In the genomic region with DNA sequence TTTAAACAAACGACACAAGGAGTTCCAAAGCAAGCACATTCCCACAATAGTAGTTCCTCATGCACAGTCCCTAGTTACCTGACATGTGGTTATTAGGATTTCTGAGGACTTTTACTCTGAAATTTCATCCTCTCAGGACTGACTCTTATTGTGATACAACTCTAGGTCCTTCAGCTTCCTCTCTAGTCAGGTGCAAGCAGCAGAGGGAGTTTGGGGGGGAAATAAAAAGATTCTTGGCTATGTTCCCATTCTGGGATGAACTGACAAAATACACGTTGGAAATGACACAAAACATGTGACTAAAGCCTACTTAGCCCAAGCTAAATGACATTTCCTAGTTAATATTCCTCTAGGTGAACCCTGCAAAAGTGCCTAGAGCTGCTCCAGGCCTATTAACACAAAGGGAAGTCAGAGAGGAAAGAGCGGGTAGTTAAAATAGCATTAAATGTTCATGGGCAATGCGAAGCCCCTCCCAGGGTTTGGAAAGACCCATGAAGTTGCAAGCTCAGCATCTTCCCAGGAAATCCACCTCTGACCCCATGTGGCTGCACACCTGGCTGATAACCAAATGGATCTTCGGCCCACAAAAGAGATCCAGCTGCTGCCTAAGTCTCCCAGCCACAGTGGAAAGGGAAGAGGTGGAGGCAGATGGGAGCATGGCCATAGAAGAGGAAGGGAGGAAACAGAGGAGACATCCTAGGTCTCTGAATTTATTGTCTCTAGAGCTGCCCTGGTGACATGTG, we compare ENCODE assay signal across 9 mouse cellular contexts. TPM values are rescaled to one million over a fixed set of nuclear protein-coding genes. Genes with fewer than 3 reads are reported as not detected.
A peak's percentile ranks its signal among the peaks of the same experiment; 100 is the strongest.
DNase-seq lines count a peak whose midpoint lies in the region; ATAC-seq lines count a peak whose summit lies in the region.
"Had no signal": no experiment of that assay in that cellular context is flagged by ENCODE, and none has a peak within 500 bp of the region (broad histone marks: within the 10 kb centered on the region; RNA-seq: fewer than 3 reads in every experiment).

No protein-coding gene starts in this region.

- H3K27ac ChIP-seq in heart, embryonic 13.5 days (replicated peaks), result peak overlapping the region; percentile 63
- H3K27ac ChIP-seq in heart, embryonic 10.5 days, result no peak overlapping the region
- H3K27ac ChIP-seq in embryonic facial prominence, embryonic 14.5 days (replicated peaks; ENCODE audit: low read depth, low read length), result peak overlapping the region; percentile 30
- H3K27ac ChIP-seq: neural tube, embryonic 12.5 days had no signal

- WGBS in heart, embryonic 13.5 days, result 57% methylated on average over 5 of the region's 5 CpGs
- 66% methylated on average over 5 of the region's 5 CpGs for WGBS in heart, embryonic 10.5 days
- WGBS in embryonic facial prominence, embryonic 14.5 days, result 45% methylated on average over 5 of the region's 5 CpGs

- no peak for ATAC-seq in heart, embryonic 13.5 days (ENCODE audit: extremely low read depth, insufficient number of reproducible peaks, low FRiP score, low TSS enrichment)
- peak; percentile 72; the same call in 1 of the 2 replicates for ATAC-seq in embryonic facial prominence, embryonic 14.5 days (ENCODE audit: low read depth)

- H3K9me3 ChIP-seq in heart, embryonic 13.5 days, result peaks cover 24% of the 10 kb centered on the region
- 0 out of 2 replicates have a peak, but pooled peaks cover 3% of the 10 kb centered on the region for H3K9me3 ChIP-seq in heart, embryonic 10.5 days
- H3K9me3 ChIP-seq in embryonic facial prominence, embryonic 14.5 days (ENCODE audit: control insufficient read depth, low read length), result peaks cover 10% of the 10 kb centered on the region

- H3K4me2 ChIP-seq in heart, embryonic 13.5 days, result no peak overlapping the region
- H3K4me2 ChIP-seq in embryonic facial prominence, embryonic 14.5 days (ENCODE audit: low read depth, low read length), result no peak overlapping the region
- H3K4me2 ChIP-seq: neural tube, embryonic 12.5 days had no signal

- H3K4me1 ChIP-seq in heart, embryonic 13.5 days, result peaks cover 11% of the 10 kb centered on the region
- 0 out of 2 replicates have a peak, but pooled peaks cover 5% of the 10 kb centered on the region for H3K4me1 ChIP-seq in heart, embryonic 10.5 days
- no peaks in the 10 kb centered on the region for H3K4me1 ChIP-seq in embryonic facial prominence, embryonic 14.5 days (ENCODE audit: control insufficient read depth, insufficient read depth, low read length)
- H3K4me1 ChIP-seq: neural tube, embryonic 12.5 days had no signal

- H3K9ac ChIP-seq in heart, embryonic 13.5 days, result no peak overlapping the region
- no peak overlapping the region for H3K9ac ChIP-seq in embryonic facial prominence, embryonic 14.5 days (ENCODE audit: low read depth, low read length)
- H3K9ac ChIP-seq: neural tube, embryonic 12.5 days had no signal

- DNase-seq in heart, embryonic 10.5 days (ENCODE audit: low spot score), result no peak
- peak; percentile 16 to 29 for DNase-seq in B cell, adult 2 months
- DNase-seq in embryonic facial prominence, embryonic 14.5 days (ENCODE audit: low spot score), result peak; percentile 81
- DNase-seq in kidney, postnatal 14 days, result peak; percentile 66
- DNase-seq in layer of hippocampus, postnatal 36 days, result no peak
- no peak for DNase-seq in adipocyte (ENCODE audit: low spot score)
- DNase-seq in natural killer cell, adult 2 months (ENCODE audit: low spot score in 2 of 2), result no peak

- H3K27me3 ChIP-seq in heart, embryonic 13.5 days (replicated peaks), result no peaks in the 10 kb centered on the region
- H3K27me3 ChIP-seq in heart, embryonic 10.5 days (ENCODE audit: insufficient read depth, poor library complexity, severe bottlenecking), result no peaks in the 10 kb centered on the region
- no peaks in the 10 kb centered on the region for H3K27me3 ChIP-seq in embryonic facial prominence, embryonic 14.5 days (replicated peaks; ENCODE audit: control insufficient read depth, insufficient read depth, low read length)
- H3K27me3 ChIP-seq: neural tube, embryonic 12.5 days had no signal

- H3K4me3 ChIP-seq in heart, embryonic 13.5 days, result no peak overlapping the region
- H3K4me3 ChIP-seq in heart, embryonic 10.5 days, result no peak overlapping the region
- H3K4me3 ChIP-seq in embryonic facial prominence, embryonic 14.5 days (ENCODE audit: low read depth, low read length), result no peak overlapping the region
- H3K4me3 ChIP-seq: neural tube, embryonic 12.5 days had no signal

- no peaks in the 10 kb centered on the region for H3K36me3 ChIP-seq in heart, embryonic 13.5 days
- peaks cover 3% of the 10 kb centered on the region; the same call in 1 of the 2 replicates for H3K36me3 ChIP-seq in heart, embryonic 10.5 days
- no peaks in the 10 kb centered on the region for H3K36me3 ChIP-seq in embryonic facial prominence, embryonic 14.5 days (ENCODE audit: control insufficient read depth, insufficient read depth, low read length)
- H3K36me3 ChIP-seq: neural tube, embryonic 12.5 days had no signal

RNA-seq across cellular contexts. Expression of gene Klf3, which starts 49.6 kb away (rescaled TPM):
- 49.8 TPM in 2 replicates for polyA plus RNA-seq in heart, embryonic 13.5 days (2015; fragmentation: Nextera tagmentation; extraction: Ambion mirVana)
- 49.6 and 61.8 TPM in 2 replicates for polyA plus RNA-seq in heart, embryonic 10.5 days (2016; fragmentation: Nextera tagmentation; extraction: Ambion mirVana)
- 58.5 and 65.5 TPM in 2 replicates for polyA plus RNA-seq in embryonic facial prominence, embryonic 14.5 days (2014; fragmentation: Nextera tagmentation; extraction: Ambion mirVana)
- 10 to 100 TPM; 49.7 to 52.7 TPM for total RNA-seq in layer of hippocampus, postnatal 36 days (2021)

Comparison
In these comparisons a context has a peak if more than half of its experiments do, and no peak if none do; other contexts are left out.
1. DNase-seq: peak in B cell, adult 2 months (2 of 2), embryonic facial prominence, embryonic 14.5 days (single experiment) and kidney, postnatal 14 days (single experiment); none in heart, embryonic 10.5 days (single experiment), layer of hippocampus, postnatal 36 days (0 of 2), adipocyte (single experiment) and natural killer cell, adult 2 months (0 of 2).